Mouse (Mus musculus) testis, adult 2 months (tissue): ENCODE measurements around the gene Pdia6. TPM values are rescaled to one million over a fixed set of nuclear protein-coding genes. Genes with fewer than 3 reads are reported as not detected.

Source experiments
- H3K27ac ChIP-seq: fragments of 200-500 bp; 2 replicates; pipeline ENCODE4 v1.5.1; 2012; ENCODE audit warnings: low read depth, low read length; ENCODE audit not compliant: control insufficient read depth, insufficient read depth
- H3K27me3 ChIP-seq: fragments of 200-500 bp; 2 replicates; pipeline ENCODE4 v1.6.1; 2012; ENCODE audit warnings: mild to moderate bottlenecking, low read length, moderate library complexity; ENCODE audit not compliant: control insufficient read depth, insufficient read depth
- H3K36me3 ChIP-seq: fragments of 200-500 bp; 2 replicates; pipeline ENCODE4 v1.6.1; 2012; ENCODE audit warnings: mild to moderate bottlenecking, low read length; ENCODE audit not compliant: control insufficient read depth, insufficient read depth
- H3K4me1 ChIP-seq: fragments of 200-500 bp; 2 replicates; pipeline ENCODE4 v1.6.1; 2012; ENCODE audit warnings: low read length; ENCODE audit not compliant: control insufficient read depth, insufficient read depth
- H3K4me3 ChIP-seq: fragments of 200-500 bp; 2 replicates; pipeline ENCODE4 v1.5.1; 2012; ENCODE audit warnings: low read depth, mild to moderate bottlenecking, low read length, moderate library complexity, mixed read lengths; ENCODE audit not compliant: control insufficient read depth
- CTCF ChIP-seq: fragments of 200-500 bp; IDR thresholded peaks from 2 replicates; pipeline ENCODE4 v1.5.1; 2012; ENCODE audit warnings: low read depth, mild to moderate bottlenecking, inconsistent platforms, low read length, moderate library complexity; ENCODE audit not compliant: control insufficient read depth, insufficient read depth, insufficient replicate concordance
- POLR2A ChIP-seq: fragments of 200-500 bp; IDR thresholded peaks from 2 replicates; pipeline ENCODE4 v1.6.1; 2012; ENCODE audit warnings: low read depth, mild to moderate bottlenecking, inconsistent platforms, low read length, moderate library complexity; ENCODE audit not compliant: control insufficient read depth
- polyA plus RNA-seq: library from polyadenylated mRNA; depleted of rRNA; stranded (reverse); fragments of >200 nt; gene quantifications from 2 replicates; pipeline ENCODE4 v1.2.3, GENCODE M21; 2012

Pdia6 gene
- polyA plus RNA-seq, 1 experiment: 119 TPM

DNA sequence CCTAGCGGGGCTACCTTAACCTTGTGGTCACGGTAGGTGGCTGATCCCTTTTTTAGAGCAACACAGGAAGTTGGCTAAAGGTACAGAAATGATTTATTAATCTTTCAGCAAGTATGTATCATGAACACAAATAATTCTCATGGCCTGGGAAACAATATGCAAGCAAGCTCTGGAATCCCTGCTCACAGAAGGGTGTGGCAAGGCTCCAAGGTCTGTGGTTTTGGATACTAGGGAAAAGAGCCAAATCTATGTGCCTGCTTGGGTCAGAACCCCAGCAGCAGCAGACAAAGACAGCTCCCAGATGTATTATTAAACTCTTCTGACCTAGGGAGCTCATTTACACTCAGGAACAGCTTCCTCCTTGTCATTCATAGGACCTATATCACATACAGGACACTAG lies 22.7 kb downstream of the Pdia6 start:
- no peaks in the 10 kb centered on the region; the same call in none of the 2 replicates for H3K36me3 ChIP-seq
- H3K4me1 ChIP-seq: no peaks in the 10 kb centered on the region
- H3K4me3 ChIP-seq: no peak overlapping the region
- TF ChIP-seq POLR2A (no peak), CTCF (no peak)
- H3K27me3 ChIP-seq: no peaks in the 10 kb centered on the region
- no peak overlapping the region for H3K27ac ChIP-seq

DNA sequence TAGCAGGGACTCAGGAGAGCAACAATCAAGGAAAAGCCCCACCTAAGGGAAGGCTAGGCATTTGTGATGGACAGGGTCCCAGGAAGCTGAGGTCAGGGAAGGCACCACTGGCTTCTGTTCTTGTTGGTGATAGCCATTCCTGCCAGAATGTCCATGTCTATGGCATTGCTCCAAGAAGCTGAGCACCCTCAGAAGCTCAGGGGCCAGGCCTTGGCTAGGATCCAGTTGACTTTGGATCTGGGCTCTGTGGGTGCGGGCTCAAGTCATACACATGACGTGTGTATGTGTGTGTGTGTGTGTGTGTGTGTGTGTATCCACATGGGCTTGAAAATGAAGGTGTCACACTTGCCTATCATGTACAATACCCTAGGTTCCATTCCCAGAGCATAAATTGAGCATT lies 23.6 kb downstream of the Pdia6 start:
- Histone ChIP-seq H3K27me3 (no peaks in the 10 kb centered on the region), H3K27ac (no peak overlapping the region), H3K4me1 (no peaks in the 10 kb centered on the region), H3K36me3 (no peaks in the 10 kb centered on the region; the same call in none of the 2 replicates), H3K4me3 (no peak overlapping the region)
- TF ChIP-seq CTCF: no peak
- TF ChIP-seq POLR2A: no peak

GRCm38 (mm10) chr12:17290569-17290968 lies 24.2 kb downstream of the Pdia6 start:
- H3K36me3 ChIP-seq: no peaks in the 10 kb centered on the region
- no peaks in the 10 kb centered on the region for H3K27me3 ChIP-seq
- no peak for TF ChIP-seq CTCF
- TF ChIP-seq POLR2A: no peak
- H3K4me1 ChIP-seq: no peaks in the 10 kb centered on the region
- H3K4me3 ChIP-seq: no peak overlapping the region
- no peak overlapping the region for H3K27ac ChIP-seq

- H3K27me3 ChIP-seq: no peaks in the 10 kb centered on the region
- no peaks in the 10 kb centered on the region for H3K4me1 ChIP-seq
- TF ChIP-seq CTCF (no peak), POLR2A (no peak)
- H3K36me3 ChIP-seq: no peaks in the 10 kb centered on the region
- H3K27ac ChIP-seq: no peak overlapping the region
- H3K4me3 ChIP-seq: no peak overlapping the region
Measured at GRCm38 (mm10) chr12:17296899-17297298, 30.6 kb downstream of the Pdia6 start.

GRCm38 (mm10) chr12:17299902-17300301 lies 33.6 kb downstream of the Pdia6 start:
- Histone ChIP-seq H3K36me3 (no peaks in the 10 kb centered on the region), H3K4me3 (no peak overlapping the region), H3K27me3 (no peaks in the 10 kb centered on the region), H3K27ac (no peak overlapping the region), H3K4me1 (no peaks in the 10 kb centered on the region)
- TF ChIP-seq CTCF (no peak), POLR2A (no peak)

- H3K4me1 ChIP-seq: peaks cover 3% of the 10 kb centered on the region
- no peaks in the 10 kb centered on the region for H3K27me3 ChIP-seq
- no peaks in the 10 kb centered on the region for H3K36me3 ChIP-seq
- H3K27ac ChIP-seq: no peak overlapping the region
- H3K4me3 ChIP-seq: no peak overlapping the region
- TF ChIP-seq CTCF: no peak
- TF ChIP-seq POLR2A: no peak
Measured at GRCm38 (mm10) chr12:17305445-17305844, 39.1 kb downstream of the Pdia6 start.

GRCm38 (mm10) chr12:17308246-17308645 lies 41.9 kb downstream of the Pdia6 start:
- no peaks in the 10 kb centered on the region for H3K36me3 ChIP-seq
- H3K27me3 ChIP-seq: no peaks in the 10 kb centered on the region
- H3K4me1 ChIP-seq: peaks cover 3% of the 10 kb centered on the region
- H3K27ac ChIP-seq: no peak overlapping the region
- no peak overlapping the region for H3K4me3 ChIP-seq
- no peak for TF ChIP-seq POLR2A
- no peak for TF ChIP-seq CTCF
